Mouse (Mus musculus) CH12.LX (cell line): ENCODE measurements around the gene Olfr288. TPM values are rescaled to one million over a fixed set of nuclear protein-coding genes. Genes with fewer than 3 reads are reported as not detected.

Experiments used
- DNase-seq: peaks from one replicate; pipeline ENCODE4 v3.0.0-alpha.2; 2013; ENCODE audit errors: extremely low read depth
- H3K27ac ChIP-seq: 2 replicates; pipeline ENCODE4 v1.5.1; 2012; ENCODE audit warnings: low read depth, mild to moderate bottlenecking, control low read depth, moderate library complexity; ENCODE audit not compliant: insufficient read depth
- H3K27me3 ChIP-seq: replicated peaks from 2 replicates; pipeline ENCODE3; 2012; ENCODE audit warnings: inconsistent platforms
- H3K36me3 ChIP-seq, 2 experiments: replicated peaks in 1 of 2; 2 replicates each; pipeline versions ENCODE3 to v1.6.1; 2012; ENCODE audit warnings: inconsistent platforms in 1 of 2, low read length in 1 of 2, mild to moderate bottlenecking in 1 of 2, mixed read lengths in 1 of 2, moderate library complexity in 1 of 2; ENCODE audit not compliant: control insufficient read depth in 1 of 2, insufficient read depth in 1 of 2
- H3K4me1 ChIP-seq, 2 experiments: 2 replicates each; pipeline ENCODE4 v1.6.1; 2012; ENCODE audit warnings: inconsistent platforms in 1 of 2, moderate library complexity in 1 of 2; ENCODE audit not compliant: insufficient read depth in 2 of 2, control insufficient read depth in 1 of 2
- H3K4me2 ChIP-seq: 2 replicates; pipeline ENCODE4 v1.6.1; 2012; ENCODE audit warnings: low read depth, mild to moderate bottlenecking, control low read depth; ENCODE audit not compliant: poor library complexity, insufficient read depth, severe bottlenecking
- H3K4me3 ChIP-seq, 3 experiments: fragments of 150-350 bp in 1 of 3; sonication (generic) in 1 of 3; replicated peaks in 1 of 3; 2 replicates each; pipeline versions ENCODE3 to v1.5.1; 2011 to 2012; ENCODE audit warnings: low read depth in 2 of 3, low read length in 2 of 3, mild to moderate bottlenecking in 2 of 3, moderate library complexity in 2 of 3, control low read depth in 1 of 3, improper control_type of control experiment in 1 of 3, inconsistent platforms in 1 of 3, mixed read lengths in 1 of 3; ENCODE audit not compliant: poor library complexity in 1 of 3
- H3K79me2 ChIP-seq: replicated peaks from 2 replicates; pipeline ENCODE4 v1.6.1; 2012; ENCODE audit warnings: mild to moderate bottlenecking, moderate library complexity; ENCODE audit not compliant: control insufficient read depth, poor library complexity, insufficient read depth, severe bottlenecking; ENCODE audit errors: extremely low read depth
- H3K9ac ChIP-seq: 2 replicates; pipeline ENCODE4 v1.6.1; 2012; ENCODE audit warnings: low read depth, mild to moderate bottlenecking, control low read depth, moderate library complexity; ENCODE audit not compliant: insufficient read depth
- H3K9me3 ChIP-seq: replicated peaks from 2 replicates; pipeline ENCODE3; 2012; ENCODE audit warnings: low read length, inconsistent platforms, mixed read lengths
- BHLHE40 ChIP-seq: IDR thresholded peaks from 2 replicates; pipeline ENCODE4 v1.6.1; 2011; ENCODE audit warnings: mild to moderate bottlenecking, low read depth, low read length, improper control_type of control experiment
- CHD1 ChIP-seq: IDR thresholded peaks from 2 replicates; pipeline ENCODE4 v1.6.1; 2012; ENCODE audit warnings: low read depth, low read length, improper control_type of control experiment, inconsistent platforms
- CHD2 ChIP-seq: IDR thresholded peaks from 2 replicates; pipeline ENCODE4 v1.6.1; 2011; ENCODE audit warnings: low read length, improper control_type of control experiment
- CTCF ChIP-seq, 2 experiments: IDR thresholded peaks in 1 of 2; conservative IDR thresholded peaks in 1 of 2; 2 replicates each; pipeline ENCODE4 v1.5.1; 2011 to 2012; ENCODE audit warnings: low read depth in 2 of 2, low read length in 2 of 2, improper control_type of control experiment in 1 of 2, inconsistent platforms in 1 of 2, mild to moderate bottlenecking in 1 of 2, moderate library complexity in 1 of 2
- E2F4 ChIP-seq: IDR thresholded peaks from 2 replicates; pipeline ENCODE4 v1.6.1; 2011; ENCODE audit warnings: low read depth, low read length, improper control_type of control experiment; ENCODE audit not compliant: insufficient replicate concordance
- EP300 ChIP-seq: IDR thresholded peaks from 2 replicates; pipeline ENCODE4 v1.6.1; 2011; ENCODE audit warnings: low read length, improper control_type of control experiment
- ETS1 ChIP-seq: conservative IDR thresholded peaks from 2 replicates; pipeline ENCODE4 v1.6.1; 2012; ENCODE audit warnings: low read depth, mild to moderate bottlenecking, inconsistent platforms, low read length, improper control_type of control experiment, moderate library complexity
- GABPA ChIP-seq: IDR thresholded peaks from 2 replicates; pipeline ENCODE4 v1.6.1; 2012; ENCODE audit warnings: low read depth, low read length, improper control_type of control experiment, inconsistent platforms; ENCODE audit not compliant: insufficient replicate concordance
- HCFC1 ChIP-seq: IDR thresholded peaks from 2 replicates; pipeline ENCODE4 v1.6.1; 2012; ENCODE audit warnings: low read depth, mild to moderate bottlenecking, inconsistent platforms, low read length, improper control_type of control experiment
- IRF4 ChIP-seq: IDR thresholded peaks from 2 replicates; pipeline ENCODE4 v1.6.1; 2014; ENCODE audit warnings: low read depth, mild to moderate bottlenecking, inconsistent platforms, low read length, improper control_type of control experiment
- JUN ChIP-seq: IDR thresholded peaks from 2 replicates; pipeline ENCODE4 v1.6.1; 2011; ENCODE audit warnings: low read depth, mild to moderate bottlenecking, low read length, improper control_type of control experiment, moderate library complexity; ENCODE audit not compliant: insufficient read depth
- MAX ChIP-seq: IDR thresholded peaks from 2 replicates; pipeline ENCODE4 v1.6.1; 2011; ENCODE audit warnings: low read length, improper control_type of control experiment
- MAZ ChIP-seq: IDR thresholded peaks from 2 replicates; pipeline ENCODE4 v1.6.1; 2012; ENCODE audit warnings: low read depth, mild to moderate bottlenecking, inconsistent platforms, low read length, improper control_type of control experiment, moderate library complexity
- MXI1 ChIP-seq: IDR thresholded peaks from 2 replicates; pipeline ENCODE4 v1.6.1; 2011; ENCODE audit warnings: mild to moderate bottlenecking, low read depth, low read length, improper control_type of control experiment
- NRF1 ChIP-seq: IDR thresholded peaks from 2 replicates; pipeline ENCODE4 v1.6.1; 2014; ENCODE audit warnings: low read depth, mild to moderate bottlenecking, inconsistent platforms, low read length, improper control_type of control experiment, moderate library complexity
- POLR2AphosphoS2 ChIP-seq: IDR thresholded peaks from 2 replicates; pipeline ENCODE4 v1.6.1; 2011; ENCODE audit warnings: low read depth, low read length, improper control_type of control experiment
- RCOR1 ChIP-seq: conservative IDR thresholded peaks from 2 replicates; pipeline ENCODE4 v1.6.1; 2012; ENCODE audit warnings: low read depth, mild to moderate bottlenecking, inconsistent platforms, low read length, improper control_type of control experiment
- SIN3A ChIP-seq: IDR thresholded peaks from 2 replicates; pipeline ENCODE4 v1.6.1; 2012; ENCODE audit warnings: low read length, improper control_type of control experiment, inconsistent platforms
- SMC3 ChIP-seq: IDR thresholded peaks from 2 replicates; pipeline ENCODE4 v1.6.1; 2011; ENCODE audit warnings: low read depth, low read length, improper control_type of control experiment
- TCF12 ChIP-seq: IDR thresholded peaks from 2 replicates; pipeline ENCODE4 v1.6.1; 2014; ENCODE audit warnings: low read depth, mild to moderate bottlenecking, inconsistent platforms, low read length, improper control_type of control experiment
- UBTF ChIP-seq: IDR thresholded peaks from 2 replicates; pipeline ENCODE4 v1.6.1; 2012; ENCODE audit warnings: low read depth, mild to moderate bottlenecking, inconsistent platforms, low read length, improper control_type of control experiment, moderate library complexity
- ZMIZ1 ChIP-seq: IDR thresholded peaks from 2 replicates; pipeline ENCODE4 v1.6.1; 2012; ENCODE audit warnings: low read depth, mild to moderate bottlenecking, inconsistent platforms, low read length, improper control_type of control experiment
- ZNF384 ChIP-seq: IDR thresholded peaks from 2 replicates; pipeline ENCODE4 v1.6.1; 2012; ENCODE audit warnings: low read depth, low read length, improper control_type of control experiment, inconsistent platforms
- dilution Hi-C: fragments of 300-500 bp; cut with MboI; formaldehyde crosslinking; loops from 2 replicates; pipeline ENCODE4 v1.14.3; 2020; ENCODE audit warnings: low sequenced_read_pairs; ENCODE audit not compliant: extremely low pct_unique_long_range_greater_than_20kb, extremely low pct_ligation_motif_present
- in situ Hi-C: fragments of 300-500 bp; cut with MboI; formaldehyde crosslinking; loops from 3 replicates; pipeline ENCODE4 v1.14.3; 2019; ENCODE audit warnings: low sequenced_read_pairs, low pct_ligation_motif_present, low pct_unique_long_range_greater_than_20kb, mixed read lengths
- polyA plus RNA-seq: library from polyadenylated mRNA; unstranded; fragments of >175 nt; gene quantifications from 2 replicates; pipeline ENCODE4 v1.2.1, GENCODE M21; 2012; ENCODE audit warnings: low read depth; ENCODE audit not compliant: insufficient read length
- total RNA-seq, 2 experiments: library from RNA; depleted of rRNA; stranded (reverse); fragments of 300-350 nt in 1 of 2; fragments of >200 nt in 1 of 2; gene quantifications; 2 replicates each; pipeline ENCODE4 v1.2.3; 2012 to 2014

Olfr288 gene
- total and polyA plus RNA-seq, 3 experiments, result not detected

DNA sequence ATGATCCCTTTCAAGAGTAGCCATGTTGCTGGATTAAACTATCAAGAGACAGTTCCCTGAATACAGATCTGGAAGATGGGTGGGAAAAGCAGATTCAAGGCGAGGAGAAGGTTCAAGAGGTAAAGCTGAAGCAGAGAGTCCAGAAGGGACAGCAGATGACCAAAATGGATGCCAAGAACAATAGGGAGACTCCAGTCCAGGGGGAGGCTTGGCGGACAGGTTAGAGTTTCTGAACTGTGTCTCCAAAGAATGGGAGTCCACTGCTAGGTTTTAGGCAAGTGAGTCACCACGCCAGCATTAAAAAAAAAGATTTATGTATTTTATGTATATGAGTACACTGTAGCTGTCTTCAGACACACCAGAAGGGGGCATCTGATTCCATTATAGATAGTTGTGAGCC, 40.7 kb downstream of the Olfr288 start:
- Histone ChIP-seq H3K27ac (no peak overlapping the region), H3K4me2 (no peak overlapping the region), H3K4me3 (no peak overlapping the region), H3K9me3 (no peaks in the 10 kb centered on the region), H3K4me1 (peaks cover 8 to 29% of the 10 kb centered on the region in 2 experiments; a peak in 3 of 4 replicates), H3K79me2 (no peaks in the 10 kb centered on the region), H3K9ac (no peak overlapping the region), H3K36me3 (no peaks in the 10 kb centered on the region)
- in situ Hi-C loops, result loop anchor here (5.0 to 25.0 kb wide), 3 partner anchors 62 to 292 kb away; partner anchors contain the start of genes Pfkm, Senp1 and Tmem106c
- TF ChIP-seq CTCF (conservative IDR thresholded peaks at IDR 0.05 in 1 of 2, IDR thresholded peaks at IDR 0.05 in 1 of 2; ENCODE audit: low read depth in 2 of 2, low read length in 2 of 2) (no peak; a peak in 1 of 4 replicates), HCFC1 (no peak), MAX (no peak), ETS1 (no peak), ZNF384 (no peak), IRF4 (no peak), UBTF (no peak), RCOR1 (no peak), JUN (no peak), CHD1 (no peak), SMC3 (no peak), MAZ (no peak), EP300 (no peak), POLR2AphosphoS2 (no peak)
- TF ChIP-seq, all 38 proteins: peak for 0
- dilution Hi-C loops, result no loop called here
- H3K27me3 ChIP-seq, result peaks cover 4% of the 10 kb centered on the region
- DNase-seq, result no peak

DNA sequence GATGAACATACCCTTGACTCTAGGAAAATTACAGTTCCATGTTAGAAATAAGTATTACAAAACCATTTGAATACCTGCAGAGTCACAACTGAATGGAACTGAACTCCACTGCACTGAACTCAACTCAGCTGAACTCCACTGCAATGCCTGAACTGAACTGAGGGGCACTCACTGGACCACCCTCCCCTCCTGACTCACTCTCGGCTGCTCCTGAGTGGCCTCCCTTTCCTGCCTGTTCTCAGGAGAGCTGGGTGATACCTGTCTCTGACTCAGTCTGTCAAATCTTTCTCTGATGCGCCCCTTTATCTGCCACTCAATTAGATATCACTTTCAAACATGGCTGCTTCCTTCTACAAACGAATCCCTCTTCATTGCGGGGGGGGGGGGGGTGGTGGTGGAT, 41.2 kb downstream of the Olfr288 start:
- in situ Hi-C loops, result loop anchor here (5.0 to 25.0 kb wide), 3 partner anchors 62 to 292 kb away; partner anchors contain the start of genes Pfkm, Senp1 and Tmem106c
- H3K79me2 ChIP-seq, result no peaks in the 10 kb centered on the region
- no peaks in the 10 kb centered on the region for H3K36me3 ChIP-seq
- H3K9ac ChIP-seq, result no peak overlapping the region
- peaks cover 4% of the 10 kb centered on the region for H3K27me3 ChIP-seq
- H3K4me3 ChIP-seq, result no peak overlapping the region
- H3K9me3 ChIP-seq, result no peaks in the 10 kb centered on the region
- H3K4me2 ChIP-seq, result no peak overlapping the region
- TF ChIP-seq E2F4 (no peak), RCOR1 (no peak), ZMIZ1 (no peak), NRF1 (no peak), GABPA (no peak), SIN3A (no peak), MXI1 (no peak), TCF12 (no peak), JUN (no peak), BHLHE40 (no peak), CHD2 (no peak), MAZ (no peak)
- DNase-seq, result no peak
- dilution Hi-C loops, result no loop called here
- no peak overlapping the region for H3K27ac ChIP-seq
- peaks cover 8 to 29% of the 10 kb centered on the region in 2 experiments; a peak in 3 of 4 replicates for H3K4me1 ChIP-seq
